Mouse (Mus musculus): ENCODE results near the gene Irak2. TPM values are rescaled to one million over a fixed set of nuclear protein-coding genes. Genes with fewer than 3 reads are reported as not detected.

Gene Irak2
- polyA plus RNA-seq, 1 experiment from 2014 or later, result 6.7 TPM

GRCm38 (mm10) chr6:113714276-113714675, 76.0 kb downstream of the Irak2 start:
- H3K27ac ChIP-seq (ENCODE audit: low read depth, low read length), result no peak overlapping the region
- H3K4me2 ChIP-seq, result no peak overlapping the region
- ATAC-seq (replicated peaks; ENCODE audit: insufficient number of reproducible peaks, low FRiP score, low TSS enrichment), result no peak
- no peak overlapping the region for H3K9ac ChIP-seq (ENCODE audit: low read depth, low read length)
- H3K9me3 ChIP-seq (replicated peaks; ENCODE audit: control insufficient read depth, low read length), result no peaks in the 10 kb centered on the region
- H3K27me3 ChIP-seq (ENCODE audit: control insufficient read depth, insufficient read depth, low read length), result no peaks in the 10 kb centered on the region
- 93% methylated on average over 2 of the region's 2 CpGs for WGBS (ENCODE audit: insufficient replicate concordance)
- no peak overlapping the region for H3K4me3 ChIP-seq (ENCODE audit: low read depth, low read length)
- no peaks in the 10 kb centered on the region for H3K4me1 ChIP-seq (ENCODE audit: control insufficient read depth, insufficient read depth, low read length)
- peaks cover 29% of the 10 kb centered on the region for H3K36me3 ChIP-seq (ENCODE audit: control insufficient read depth, insufficient read depth, low read length)

GRCm38 (mm10) chr6:113714797-113715196, 76.5 kb downstream of the Irak2 start:
- Histone ChIP-seq H3K27ac (ENCODE audit: low read depth, low read length) (no peak overlapping the region), H3K27me3 (ENCODE audit: control insufficient read depth, insufficient read depth, low read length) (no peaks in the 10 kb centered on the region), H3K4me1 (ENCODE audit: control insufficient read depth, insufficient read depth, low read length) (no peaks in the 10 kb centered on the region), H3K9ac (ENCODE audit: low read depth, low read length) (no peak overlapping the region), H3K36me3 (ENCODE audit: control insufficient read depth, insufficient read depth, low read length) (peaks cover 25% of the 10 kb centered on the region), H3K4me2 (no peak overlapping the region), H3K9me3 (replicated peaks; ENCODE audit: control insufficient read depth, low read length) (no peaks in the 10 kb centered on the region), H3K4me3 (ENCODE audit: low read depth, low read length) (no peak overlapping the region)
- 72% methylated on average over 1 of the region's 1 CpGs for WGBS (ENCODE audit: insufficient replicate concordance)
- no peak for ATAC-seq (replicated peaks; ENCODE audit: insufficient number of reproducible peaks, low FRiP score, low TSS enrichment)

GRCm38 (mm10) chr6:113717541-113717940, 79.3 kb downstream of the Irak2 start:
- ATAC-seq (replicated peaks; ENCODE audit: insufficient number of reproducible peaks, low FRiP score, low TSS enrichment), result no peak
- H3K36me3 ChIP-seq (ENCODE audit: control insufficient read depth, insufficient read depth, low read length), result peaks cover 19% of the 10 kb centered on the region

GRCm38 (mm10) chr6:113719878-113720277, 81.6 kb downstream of the Irak2 start, which contains the start of gene Ghrl:
TSS of gene Ghrl (minus strand) at chr6:113719880.
- WGBS (ENCODE audit: insufficient replicate concordance), result 89% methylated on average over 3 of the region's 3 CpGs
- Histone ChIP-seq H3K4me3 (ENCODE audit: low read depth, low read length) (no peak within 1 kb of the TSS), H3K4me2 (no peak within 1 kb of the TSS), H3K9me3 (replicated peaks; ENCODE audit: control insufficient read depth, low read length) (no peaks in the 10 kb centered on the region), H3K27me3 (ENCODE audit: control insufficient read depth, insufficient read depth, low read length) (no peaks in the 10 kb centered on the region), H3K27ac (ENCODE audit: low read depth, low read length) (no peak within 1 kb of the TSS), H3K4me1 (ENCODE audit: control insufficient read depth, insufficient read depth, low read length) (no peaks in the 10 kb centered on the region), H3K36me3 (ENCODE audit: control insufficient read depth, insufficient read depth, low read length) (peaks cover 15% of the 10 kb centered on the region), H3K9ac (ENCODE audit: low read depth, low read length) (no peak within 1 kb of the TSS)
- ATAC-seq (replicated peaks; ENCODE audit: insufficient number of reproducible peaks, low FRiP score, low TSS enrichment), result no peak

More at GRCm38 (mm10) chr6:113717541-113717940, 79.3 kb downstream of the Irak2 start:
- no peaks in the 10 kb centered on the region for H3K9me3 ChIP-seq (replicated peaks; ENCODE audit: control insufficient read depth, low read length)
- H3K4me2 ChIP-seq, result no peak overlapping the region
- WGBS (ENCODE audit: insufficient replicate concordance), result 97% methylated on average over 3 of the region's 3 CpGs
- H3K4me3 ChIP-seq (ENCODE audit: low read depth, low read length), result no peak overlapping the region
- H3K27me3 ChIP-seq (ENCODE audit: control insufficient read depth, insufficient read depth, low read length), result no peaks in the 10 kb centered on the region
- no peak overlapping the region for H3K9ac ChIP-seq (ENCODE audit: low read depth, low read length)
- no peak overlapping the region for H3K27ac ChIP-seq (ENCODE audit: low read depth, low read length)
- H3K4me1 ChIP-seq (ENCODE audit: control insufficient read depth, insufficient read depth, low read length), result no peaks in the 10 kb centered on the region

- ATAC-seq (replicated peaks; ENCODE audit: insufficient number of reproducible peaks, low FRiP score, low TSS enrichment), result no peak
These were observed 82.8 kb downstream of the Irak2 start for GRCm38 (mm10) chr6:113721061-113721460.

GRCm38 (mm10) chr6:113728181-113728580, 89.9 kb downstream of the Irak2 start:
- Histone ChIP-seq H3K4me1 (ENCODE audit: control insufficient read depth, insufficient read depth, low read length) (no peaks in the 10 kb centered on the region), H3K27me3 (ENCODE audit: control insufficient read depth, insufficient read depth, low read length) (no peaks in the 10 kb centered on the region), H3K27ac (ENCODE audit: low read depth, low read length) (no peak overlapping the region), H3K4me2 (no peak overlapping the region), H3K9me3 (replicated peaks; ENCODE audit: control insufficient read depth, low read length) (no peaks in the 10 kb centered on the region), H3K36me3 (ENCODE audit: control insufficient read depth, insufficient read depth, low read length) (peaks cover 46% of the 10 kb centered on the region), H3K4me3 (ENCODE audit: low read depth, low read length) (no peak overlapping the region), H3K9ac (ENCODE audit: low read depth, low read length) (no peak overlapping the region)
- ATAC-seq (replicated peaks; ENCODE audit: insufficient number of reproducible peaks, low FRiP score, low TSS enrichment), result no peak
- 85% methylated on average over 7 of the region's 7 CpGs for WGBS (ENCODE audit: insufficient replicate concordance)

More at GRCm38 (mm10) chr6:113721061-113721460, 82.8 kb downstream of the Irak2 start:
- H3K9me3 ChIP-seq (replicated peaks; ENCODE audit: control insufficient read depth, low read length), result no peaks in the 10 kb centered on the region
- H3K9ac ChIP-seq (ENCODE audit: low read depth, low read length), result no peak overlapping the region
- no peak overlapping the region for H3K4me3 ChIP-seq (ENCODE audit: low read depth, low read length)
- H3K36me3 ChIP-seq (ENCODE audit: control insufficient read depth, insufficient read depth, low read length), result peaks cover 11% of the 10 kb centered on the region
- H3K4me1 ChIP-seq (ENCODE audit: control insufficient read depth, insufficient read depth, low read length), result no peaks in the 10 kb centered on the region
- no peak overlapping the region for H3K27ac ChIP-seq (ENCODE audit: low read depth, low read length)
- no peaks in the 10 kb centered on the region for H3K27me3 ChIP-seq (ENCODE audit: control insufficient read depth, insufficient read depth, low read length)
- no peak overlapping the region for H3K4me2 ChIP-seq
- 77% methylated on average over 4 of the region's 4 CpGs for WGBS (ENCODE audit: insufficient replicate concordance)

- H3K9ac ChIP-seq (ENCODE audit: low read depth, low read length), result no peak overlapping the region
- 93% methylated on average over 3 of the region's 3 CpGs for WGBS (ENCODE audit: insufficient replicate concordance)
- no peak for ATAC-seq (replicated peaks; ENCODE audit: insufficient number of reproducible peaks, low FRiP score, low TSS enrichment)
- no peaks in the 10 kb centered on the region for H3K4me1 ChIP-seq (ENCODE audit: control insufficient read depth, insufficient read depth, low read length)
- H3K36me3 ChIP-seq (ENCODE audit: control insufficient read depth, insufficient read depth, low read length), result peaks cover 53% of the 10 kb centered on the region
- no peak overlapping the region for H3K4me2 ChIP-seq
- H3K9me3 ChIP-seq (replicated peaks; ENCODE audit: control insufficient read depth, low read length), result no peaks in the 10 kb centered on the region
- no peaks in the 10 kb centered on the region for H3K27me3 ChIP-seq (ENCODE audit: control insufficient read depth, insufficient read depth, low read length)
- no peak overlapping the region for H3K4me3 ChIP-seq (ENCODE audit: low read depth, low read length)
- no peak overlapping the region for H3K27ac ChIP-seq (ENCODE audit: low read depth, low read length)
These were observed 93.0 kb downstream of the Irak2 start for GRCm38 (mm10) chr6:113731296-113731695.

- ATAC-seq (replicated peaks; ENCODE audit: insufficient number of reproducible peaks, low FRiP score, low TSS enrichment), result no peak
- Histone ChIP-seq H3K27me3 (ENCODE audit: control insufficient read depth, insufficient read depth, low read length) (no peaks in the 10 kb centered on the region), H3K9ac (ENCODE audit: low read depth, low read length) (no peak overlapping the region), H3K36me3 (ENCODE audit: control insufficient read depth, insufficient read depth, low read length) (peaks cover 21% of the 10 kb centered on the region), H3K4me2 (no peak overlapping the region), H3K4me3 (ENCODE audit: low read depth, low read length) (no peak overlapping the region), H3K9me3 (replicated peaks; ENCODE audit: control insufficient read depth, low read length) (no peaks in the 10 kb centered on the region), H3K27ac (ENCODE audit: low read depth, low read length) (no peak overlapping the region), H3K4me1 (ENCODE audit: control insufficient read depth, insufficient read depth, low read length) (peaks cover 6% of the 10 kb centered on the region)
- WGBS (ENCODE audit: insufficient replicate concordance), result 86% methylated on average over 9 of the region's 9 CpGs
These were observed 99.2 kb downstream of the Irak2 start for GRCm38 (mm10) chr6:113737318-113738046.
